Mouse (Mus musculus) embryonic facial prominence, embryonic 13.5 days (tissue): ENCODE results near the gene C2cd3. TPM values are rescaled to one million over a fixed set of nuclear protein-coding genes. Genes with fewer than 3 reads are reported as not detected.
A peak's percentile ranks its signal among the peaks of the same experiment; 100 is the strongest.

Source experiments
- ATAC-seq: fragments of 200-750 bp; cut with Nextera tagmentation; 2 replicates; pipeline ENCODE4 v1.8.0; 2017; ENCODE audit warnings: low read depth; ENCODE audit not compliant: insufficient number of reproducible peaks, insufficient read depth, low FRiP score, low TSS enrichment
- H3K27ac ChIP-seq: fragments of 300-500 bp; sonication (generic); 2 replicates; pipeline ENCODE4 v1.5.1; 2015; ENCODE audit warnings: moderate library complexity, mild to moderate bottlenecking, inconsistent platforms
- H3K27me3 ChIP-seq: fragments of 300-500 bp; sonication (generic); 2 replicates; pipeline ENCODE4 v1.6.1; 2015; ENCODE audit warnings: mild to moderate bottlenecking, inconsistent platforms
- H3K36me3 ChIP-seq: fragments of 300-500 bp; sonication (generic); 2 replicates; pipeline ENCODE4 v1.6.1; 2015; ENCODE audit warnings: mild to moderate bottlenecking, inconsistent platforms
- H3K4me1 ChIP-seq: fragments of 300-500 bp; sonication (generic); 2 replicates; pipeline ENCODE4 v1.6.1; 2015; ENCODE audit warnings: inconsistent platforms
- H3K4me2 ChIP-seq: fragments of 300-500 bp; sonication (generic); 2 replicates; pipeline ENCODE4 v1.6.1; 2015; ENCODE audit warnings: moderate library complexity, mild to moderate bottlenecking, inconsistent platforms
- H3K4me3 ChIP-seq: fragments of 300-500 bp; sonication (generic); 2 replicates; pipeline ENCODE4 v1.5.1; 2015; ENCODE audit warnings: mild to moderate bottlenecking, inconsistent platforms
- H3K9ac ChIP-seq: fragments of 300-500 bp; sonication (generic); 2 replicates; pipeline ENCODE4 v1.6.1; 2015; ENCODE audit warnings: mild to moderate bottlenecking, inconsistent platforms
- H3K9me3 ChIP-seq: fragments of 300-500 bp; sonication (generic); 2 replicates; pipeline ENCODE4 v1.6.1; 2016; ENCODE audit warnings: inconsistent platforms
- WGBS: fragments of 180-500 bp; shearing (Covaris S2); methylation state at CpG from one replicate; pipeline ENCODE4 v1.1.7; 2015; ENCODE audit warnings: mixed read lengths; 5-methylcytosine and 5-hydroxymethylcytosine counted together
- polyA plus RNA-seq: library from polyadenylated mRNA; unstranded; fragments of >200 nt; fragmentation: Nextera tagmentation; extraction: Ambion mirVana; gene quantifications from 2 replicates; pipeline ENCODE4 v1.2.1, GENCODE M21; 2015

The C2cd3 gene
- polyA plus RNA-seq, 1 experiment from 2014 or later: 30.2 TPM

GRCm38 (mm10) chr7:100493117-100493483, 121.1 kb downstream of the C2cd3 start, which contains the start of gene Ucp2:
Ucp2 (plus strand) TSS chr7:100493337.
- peak within 1 kb of the TSS; percentile 67 for H3K9ac ChIP-seq
- peaks cover 17% of the 10 kb centered on the region for H3K36me3 ChIP-seq
- no peaks in the 10 kb centered on the region for H3K9me3 ChIP-seq
- no peaks in the 10 kb centered on the region for H3K27me3 ChIP-seq
- peak; percentile 32; the same call in 1 of the 2 replicates for ATAC-seq
- H3K4me3 ChIP-seq: peak within 1 kb of the TSS; percentile 51
- H3K4me1 ChIP-seq: peaks cover 50% of the 10 kb centered on the region
- peak within 1 kb of the TSS; percentile 94 for H3K4me2 ChIP-seq
- H3K27ac ChIP-seq: peak within 1 kb of the TSS; percentile 67
- WGBS: 1% methylated on average over 27 of the region's 27 CpGs

- Histone ChIP-seq H3K27ac (peak overlapping the region; percentile 67), H3K4me1 (peaks cover 46% of the 10 kb centered on the region), H3K27me3 (no peaks in the 10 kb centered on the region), H3K9ac (peak overlapping the region; percentile 67), H3K4me2 (peak overlapping the region; percentile 94), H3K4me3 (peak overlapping the region; percentile 51), H3K36me3 (peaks cover 24% of the 10 kb centered on the region), H3K9me3 (no peaks in the 10 kb centered on the region)
- 35% methylated on average over 19 of the region's 19 CpGs for WGBS
- peak; percentile 8; the same call in 1 of the 2 replicates for ATAC-seq
Observed at GRCm38 (mm10) chr7:100493484-100494414, 121.7 kb downstream of the C2cd3 start.

GRCm38 (mm10) chr7:100494415-100494831, 122.4 kb downstream of the C2cd3 start:
- Histone ChIP-seq H3K4me1 (peaks cover 45% of the 10 kb centered on the region), H3K9ac (peak overlapping the region; percentile 67), H3K36me3 (peaks cover 30% of the 10 kb centered on the region), H3K27me3 (no peaks in the 10 kb centered on the region), H3K9me3 (no peaks in the 10 kb centered on the region), H3K4me2 (peak overlapping the region; percentile 94), H3K27ac (peak overlapping the region; percentile 67), H3K4me3 (peak overlapping the region; percentile 51)
- 83% methylated on average over 7 of the region's 7 CpGs for WGBS
- no peak for ATAC-seq

GRCm38 (mm10) chr7:100495042-100495441, 123.0 kb downstream of the C2cd3 start:
- peak overlapping the region; percentile 55; the same call in 1 of the 2 replicates for H3K9ac ChIP-seq
- no peaks in the 10 kb centered on the region for H3K9me3 ChIP-seq
- no peak for ATAC-seq
- peaks cover 36% of the 10 kb centered on the region for H3K36me3 ChIP-seq
- H3K27ac ChIP-seq: peak overlapping the region; percentile 84
- H3K4me3 ChIP-seq: peak overlapping the region; percentile 51
- H3K27me3 ChIP-seq: no peaks in the 10 kb centered on the region
- H3K4me2 ChIP-seq: peak overlapping the region; percentile 94
- H3K4me1 ChIP-seq: peaks cover 45% of the 10 kb centered on the region
- 8% methylated on average over 8 of the region's 8 CpGs for WGBS

- ATAC-seq: peak; percentile 46; the same call in 1 of the 2 replicates
- Histone ChIP-seq H3K27me3 (no peaks in the 10 kb centered on the region), H3K4me1 (peaks cover 45% of the 10 kb centered on the region), H3K4me3 (peak overlapping the region; percentile 51), H3K27ac (peak overlapping the region; percentile 84), H3K4me2 (peak overlapping the region; percentile 94), H3K9ac (peak overlapping the region; percentile 55), H3K9me3 (no peaks in the 10 kb centered on the region), H3K36me3 (peaks cover 36% of the 10 kb centered on the region)
- WGBS: 17% methylated on average over 11 of the region's 11 CpGs
Observed at GRCm38 (mm10) chr7:100495581-100496251, 123.7 kb downstream of the C2cd3 start.

GRCm38 (mm10) chr7:100496371-100496770, 124.3 kb downstream of the C2cd3 start:
- Histone ChIP-seq H3K9ac (peak overlapping the region; percentile 55), H3K4me3 (no peak overlapping the region), H3K4me2 (peak overlapping the region; percentile 94), H3K27ac (peak overlapping the region; percentile 84; the same call in 1 of the 2 replicates), H3K4me1 (peaks cover 45% of the 10 kb centered on the region), H3K36me3 (peaks cover 36% of the 10 kb centered on the region), H3K27me3 (no peaks in the 10 kb centered on the region), H3K9me3 (no peaks in the 10 kb centered on the region)
- 72% methylated on average over 6 of the region's 6 CpGs for WGBS
- ATAC-seq: no peak

GRCm38 (mm10) chr7:100496791-100497190, 124.8 kb downstream of the C2cd3 start:
- Histone ChIP-seq H3K9ac (no peak overlapping the region), H3K9me3 (no peaks in the 10 kb centered on the region), H3K36me3 (peaks cover 36% of the 10 kb centered on the region), H3K4me2 (peak overlapping the region; percentile 94; the same call in 1 of the 2 replicates), H3K4me3 (no peak overlapping the region), H3K27ac (no peak overlapping the region; the same call in 1 of the 2 replicates), H3K27me3 (no peaks in the 10 kb centered on the region), H3K4me1 (peaks cover 45% of the 10 kb centered on the region)
- 96% methylated on average over 9 of the region's 9 CpGs for WGBS
- no peak for ATAC-seq

- Histone ChIP-seq H3K4me3 (no peak overlapping the region), H3K27ac (no peak overlapping the region), H3K36me3 (peaks cover 36% of the 10 kb centered on the region), H3K9me3 (no peaks in the 10 kb centered on the region), H3K9ac (no peak overlapping the region), H3K4me2 (no peak overlapping the region), H3K27me3 (no peaks in the 10 kb centered on the region), H3K4me1 (peaks cover 43% of the 10 kb centered on the region)
- WGBS: 77% methylated on average over 4 of the region's 4 CpGs
- no peak for ATAC-seq
Observed at GRCm38 (mm10) chr7:100497402-100497801, 125.4 kb downstream of the C2cd3 start.

- H3K27me3 ChIP-seq: no peaks in the 10 kb centered on the region
- no peak overlapping the region for H3K4me2 ChIP-seq
- no peak overlapping the region for H3K4me3 ChIP-seq
- H3K36me3 ChIP-seq: peaks cover 36% of the 10 kb centered on the region
- no peak for ATAC-seq
- H3K27ac ChIP-seq: no peak overlapping the region
- WGBS: 89% methylated on average over 13 of the region's 13 CpGs
- H3K4me1 ChIP-seq: peaks cover 39% of the 10 kb centered on the region
- H3K9ac ChIP-seq: no peak overlapping the region
- H3K9me3 ChIP-seq: no peaks in the 10 kb centered on the region
Observed at GRCm38 (mm10) chr7:100497982-100498381, 125.9 kb downstream of the C2cd3 start.

GRCm38 (mm10) chr7:100499465-100499864, 127.4 kb downstream of the C2cd3 start:
- no peak for ATAC-seq
- H3K9me3 ChIP-seq: no peaks in the 10 kb centered on the region

GRCm38 (mm10) chr7:100500276-100500977, 128.4 kb downstream of the C2cd3 start:
- H3K4me1 ChIP-seq: peaks cover 17% of the 10 kb centered on the region
- H3K9ac ChIP-seq: no peak overlapping the region
- no peak overlapping the region for H3K4me3 ChIP-seq
- no peaks in the 10 kb centered on the region for H3K27me3 ChIP-seq
- H3K27ac ChIP-seq: peak overlapping the region; percentile 1; the same call in 1 of the 2 replicates
- peaks cover 36% of the 10 kb centered on the region for H3K36me3 ChIP-seq
- no peaks in the 10 kb centered on the region for H3K9me3 ChIP-seq
- WGBS: 74% methylated on average over 16 of the region's 16 CpGs
- H3K4me2 ChIP-seq: no peak overlapping the region
- no peak for ATAC-seq

More at GRCm38 (mm10) chr7:100499465-100499864, 127.4 kb downstream of the C2cd3 start:
- Histone ChIP-seq H3K27ac (no peak overlapping the region), H3K9ac (no peak overlapping the region), H3K4me2 (no peak overlapping the region), H3K4me1 (peaks cover 27% of the 10 kb centered on the region), H3K4me3 (no peak overlapping the region), H3K36me3 (peaks cover 36% of the 10 kb centered on the region), H3K27me3 (no peaks in the 10 kb centered on the region)
